Mouse (Mus musculus) retina, postnatal 7 days (tissue): Measurements from ENCODE around the gene Gpr19.

ENCODE experiments used
- DNase-seq: peaks from one replicate; pipeline ENCODE4 v3.0.0-alpha.2; 2012; ENCODE audit warnings: low read depth, low spot score

Gene Gpr19

GRCm38 (mm10) chr6:134923670-134924069 is 25.3 kb upstream of the Gpr19 start:
- DNase-seq: no peak

DNA sequence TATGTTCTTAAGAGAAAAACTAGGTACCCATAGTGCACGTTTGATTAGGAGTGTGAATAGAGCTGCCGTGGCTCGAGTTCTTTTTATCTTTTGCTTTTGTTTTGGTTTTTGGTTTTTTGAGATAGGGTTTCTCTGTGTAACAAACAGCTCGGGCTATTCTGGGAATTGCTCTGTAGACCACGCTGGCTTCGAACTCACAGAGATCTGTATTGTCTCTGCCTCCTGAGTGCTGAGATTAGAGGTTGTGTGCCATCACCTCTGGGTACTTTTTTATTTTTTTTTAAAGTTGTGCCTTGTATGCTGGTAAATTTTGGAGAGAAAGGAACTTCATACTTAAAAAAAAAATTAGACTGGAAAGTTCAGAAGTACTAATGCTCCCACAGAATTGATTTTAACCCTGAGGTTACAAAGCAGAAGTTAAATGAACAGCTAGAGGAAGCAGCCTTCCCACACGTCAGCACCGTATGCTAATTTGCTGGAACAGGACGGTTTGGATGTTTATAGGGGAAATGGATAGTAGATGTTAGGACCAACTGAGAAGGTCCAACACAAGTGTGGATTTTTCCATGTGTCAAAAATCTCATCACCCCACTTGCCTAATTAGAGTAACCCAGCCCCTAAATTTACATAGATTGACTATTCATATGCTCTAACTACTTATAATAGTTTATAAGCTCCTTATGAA is 24.3 kb upstream of the Gpr19 start:
- no peak for DNase-seq

DNA sequence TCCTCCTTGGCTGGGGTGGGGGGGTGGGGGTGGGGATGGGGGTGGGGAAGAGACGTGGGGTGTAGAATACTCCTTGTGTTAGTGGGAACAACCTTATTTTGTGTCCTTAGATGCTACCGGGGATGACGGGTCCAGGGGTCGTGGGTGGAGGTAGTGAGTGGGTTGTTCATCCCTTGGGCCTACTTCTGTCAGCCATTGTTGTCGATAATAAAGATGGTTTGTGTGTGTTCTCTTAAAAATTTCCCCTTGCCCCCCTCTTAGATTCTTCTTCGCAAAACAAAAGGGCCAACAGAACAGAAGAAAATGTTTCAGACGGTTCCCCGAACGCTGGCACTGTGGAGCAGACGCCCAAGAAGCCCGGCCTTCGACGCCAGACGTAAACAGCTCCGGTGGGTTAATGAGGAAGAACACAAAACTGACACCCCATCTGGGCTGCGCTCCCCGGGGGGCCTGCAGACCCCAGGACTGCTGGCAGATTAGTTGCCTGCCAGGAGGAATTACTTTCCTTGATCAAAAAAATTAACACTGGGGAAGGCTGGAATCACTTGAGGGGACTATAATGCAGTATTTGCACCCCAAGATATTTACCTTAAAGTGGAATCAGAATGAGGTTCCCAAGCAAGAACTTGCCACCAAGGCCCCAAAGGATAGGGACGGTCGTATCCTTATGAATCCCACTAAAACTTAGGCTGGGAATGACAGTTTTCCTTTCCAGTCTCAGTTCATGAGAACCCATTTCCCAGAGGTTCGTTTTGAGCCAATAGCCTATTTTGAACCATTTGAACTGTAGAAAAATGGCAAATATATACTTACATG is 23.5 kb upstream of the Gpr19 start:
- DNase-seq: no peak

DNA sequence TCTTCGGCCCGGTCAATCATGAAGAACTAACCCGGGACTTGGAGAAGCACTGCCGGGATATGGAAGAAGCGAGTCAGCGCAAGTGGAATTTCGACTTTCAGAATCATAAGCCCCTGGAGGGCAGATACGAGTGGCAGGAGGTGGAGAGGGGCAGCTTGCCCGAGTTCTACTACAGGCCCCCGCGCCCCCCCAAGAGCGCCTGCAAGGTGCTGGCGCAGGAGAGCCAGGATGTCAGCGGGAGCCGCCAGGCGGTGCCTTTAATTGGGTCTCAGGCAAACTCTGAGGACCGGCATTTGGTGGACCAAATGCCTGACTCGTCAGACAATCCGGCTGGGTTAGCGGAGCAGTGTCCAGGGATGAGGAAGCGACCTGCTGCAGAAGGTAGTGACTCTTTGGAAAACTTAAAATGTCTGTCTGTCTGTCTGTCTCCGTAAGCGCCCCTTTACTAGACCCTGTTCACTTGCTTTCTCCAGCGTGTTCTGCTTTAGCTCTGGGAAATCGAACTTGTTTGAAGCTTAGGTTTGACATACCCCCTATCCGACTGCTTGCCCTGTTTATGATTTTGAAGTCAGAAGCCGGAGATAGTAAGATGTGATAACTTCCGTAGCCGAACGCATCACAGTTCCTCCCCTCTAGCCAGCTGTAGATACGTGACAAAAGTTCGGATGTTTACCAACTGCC is 22.8 kb upstream of the Gpr19 start:
- DNase-seq: no peak

DNA sequence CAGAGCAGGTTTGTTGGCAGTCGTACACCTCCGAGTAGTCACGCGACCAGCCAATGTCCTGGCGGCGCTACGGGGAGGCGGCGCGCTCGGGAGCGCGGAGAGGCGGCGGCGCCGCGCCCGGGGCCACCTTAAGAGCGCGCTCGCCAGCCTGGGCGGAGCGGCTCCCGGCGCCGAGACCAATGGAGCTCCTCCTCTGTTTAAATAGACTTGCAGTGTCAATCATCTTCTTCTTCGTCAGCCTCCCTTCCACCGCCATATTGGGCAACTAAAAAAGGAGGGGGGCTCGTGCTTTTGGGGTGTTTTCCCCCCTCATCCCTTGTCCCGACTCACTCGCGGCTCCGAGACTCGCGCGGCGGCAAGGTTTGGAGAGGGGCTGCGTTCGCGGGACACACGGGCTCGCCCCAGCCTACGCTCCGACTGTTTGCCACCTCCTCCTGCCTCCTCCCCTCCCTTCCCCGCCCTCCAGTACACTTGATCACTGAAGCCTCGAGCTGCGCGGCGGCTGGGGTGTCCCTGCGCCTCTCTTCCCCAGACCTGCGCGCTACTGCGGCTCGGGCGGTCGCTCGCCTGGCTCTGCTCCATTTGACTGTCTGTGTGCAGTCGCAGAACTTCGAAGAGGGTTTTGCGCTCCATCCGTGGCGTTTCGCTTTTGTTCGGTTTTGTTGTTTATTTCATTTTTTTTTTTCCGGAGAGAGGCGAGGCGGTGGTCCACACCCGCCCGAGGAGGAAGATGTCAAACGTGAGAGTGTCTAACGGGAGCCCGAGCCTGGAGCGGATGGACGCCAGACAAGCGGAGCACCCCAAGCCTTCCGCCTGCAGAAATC is 22.0 kb upstream of the Gpr19 start, which contains the start of gene Cdkn1b:
Gene Cdkn1b, plus strand, starts transcription at position 212 of the 824 bp plus-strand sequence.
- peak; percentile 81 for DNase-seq

DNA sequence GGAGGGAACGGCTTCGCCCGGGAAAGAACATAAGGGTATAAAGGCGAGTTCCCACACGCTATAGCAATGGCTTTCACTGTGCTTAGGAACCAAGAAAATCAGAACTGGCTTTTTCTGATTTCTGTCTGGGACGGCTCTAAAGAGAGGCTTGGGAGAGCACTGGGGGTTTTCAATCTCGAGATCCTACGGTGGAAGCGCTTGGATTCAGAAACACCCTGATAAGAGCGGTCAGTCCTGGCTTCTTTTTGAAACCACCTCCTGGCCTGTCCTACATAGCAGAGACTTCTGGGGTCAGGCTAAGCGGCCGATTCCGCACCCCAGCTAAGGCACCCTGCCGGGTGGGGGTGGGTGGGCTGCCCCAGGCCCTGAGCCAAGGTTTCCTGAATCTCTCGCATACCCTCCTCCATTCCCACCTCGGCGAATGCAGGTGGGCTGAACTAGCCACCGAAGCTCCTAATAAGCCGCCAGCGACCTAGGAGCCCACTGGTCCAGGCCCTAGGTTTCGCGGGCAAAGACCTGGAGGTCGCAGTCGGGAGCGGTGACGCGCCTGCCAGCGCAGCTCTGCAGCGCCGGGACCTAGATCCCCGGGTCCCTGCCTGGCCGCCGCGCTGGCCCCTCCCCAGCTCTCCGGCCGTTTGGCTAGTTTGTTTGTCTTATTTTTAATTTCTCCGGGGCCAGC is 21.3 kb upstream of the Gpr19 start:
- no peak for DNase-seq

DNA sequence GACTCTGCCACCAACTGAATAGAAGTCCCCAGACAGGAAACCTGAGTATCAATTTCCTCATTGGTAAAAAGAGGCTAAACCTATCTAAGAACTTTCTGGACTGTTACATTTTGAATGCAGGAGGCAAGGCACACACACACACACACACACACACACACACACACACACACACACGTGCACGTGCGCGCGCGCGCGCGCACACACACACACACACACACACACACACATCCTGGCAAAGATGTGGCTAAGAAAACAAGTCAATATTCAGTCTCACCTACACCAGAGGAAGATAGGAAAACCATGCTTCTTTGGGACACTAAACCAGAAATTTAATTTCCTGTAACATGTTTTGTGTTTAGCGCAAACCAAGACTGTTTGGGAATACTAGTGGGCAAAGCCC is 20.4 kb upstream of the Gpr19 start:
- no peak for DNase-seq

DNA sequence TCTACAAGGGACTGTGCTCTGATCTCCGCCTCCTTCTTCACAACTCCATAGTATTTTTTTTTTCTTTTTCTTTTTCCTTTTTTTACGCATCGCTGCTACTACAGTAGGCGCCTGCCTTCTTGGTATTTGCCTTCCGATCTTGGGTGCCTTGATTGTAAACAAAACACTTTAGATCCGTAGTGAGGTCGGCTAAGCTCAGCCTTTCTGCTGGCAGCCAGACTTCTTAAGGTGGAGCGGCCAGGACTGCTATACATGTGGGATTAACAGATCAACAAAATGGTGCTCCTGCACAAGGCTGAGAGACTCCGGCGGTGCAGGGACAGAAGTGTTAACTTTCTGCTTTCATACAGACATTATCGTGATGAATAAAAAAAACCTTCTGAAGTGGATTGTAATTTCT is 18.7 kb upstream of the Gpr19 start:
- no peak for DNase-seq

- no peak for DNase-seq
These were observed 18.3 kb upstream of the Gpr19 start for GRCm38 (mm10) chr6:134916641-134917040.

GRCm38 (mm10) chr6:134914523-134914922 is 16.1 kb upstream of the Gpr19 start:
- DNase-seq: no peak

- no peak for DNase-seq
These were observed 7.4 kb upstream of the Gpr19 start for GRCm38 (mm10) chr6:134905811-134906210.

- no peak for DNase-seq
These were observed 5.8 kb upstream of the Gpr19 start for GRCm38 (mm10) chr6:134903891-134904884.

GRCm38 (mm10) chr6:134903368-134903767 is 5.0 kb upstream of the Gpr19 start:
- DNase-seq: no peak

DNA sequence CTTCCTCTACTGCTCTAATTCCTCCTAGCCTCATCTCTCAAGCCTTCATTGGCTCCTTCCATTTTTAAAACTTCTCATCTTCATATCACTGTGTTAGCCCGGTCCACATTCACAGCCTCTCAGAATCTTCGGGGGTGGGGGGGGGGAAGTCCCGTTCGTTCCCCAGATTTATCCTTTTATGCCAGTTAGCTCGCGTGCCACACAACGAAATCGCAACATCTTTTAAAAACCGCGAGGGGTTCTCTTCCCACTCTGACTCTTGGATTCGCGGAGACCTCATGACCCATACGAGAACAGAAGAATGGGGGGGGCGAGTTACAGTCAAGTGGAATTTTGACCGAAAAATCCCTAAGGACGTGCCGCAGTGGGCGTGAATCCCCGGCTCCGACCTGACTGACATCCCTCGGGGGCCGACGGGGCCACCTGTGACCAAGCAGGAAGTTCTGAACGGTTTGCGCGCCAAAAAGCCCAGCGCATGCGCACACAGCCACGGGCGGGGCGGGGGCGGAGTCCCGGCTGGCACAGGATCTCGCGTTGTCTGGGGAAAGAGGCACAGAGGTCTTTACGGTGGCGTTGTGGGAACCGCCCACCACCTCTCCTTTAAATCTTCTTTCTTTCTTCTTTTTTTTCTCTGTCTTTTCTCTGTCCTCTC is 809 bp downstream of the Gpr19 start:
- DNase-seq: peak; percentile 89

- DNase-seq: no peak
These were observed 1.6 kb downstream of the Gpr19 start for GRCm38 (mm10) chr6:134896570-134897436.

- DNase-seq: no peak
These were observed 7.9 kb downstream of the Gpr19 start for GRCm38 (mm10) chr6:134890436-134890835.

GRCm38 (mm10) chr6:134889763-134890162 is 8.6 kb downstream of the Gpr19 start:
- no peak for DNase-seq

GRCm38 (mm10) chr6:134888563-134889017 is 9.8 kb downstream of the Gpr19 start:
- no peak for DNase-seq
